Mouse (Mus musculus) heart, postnatal 14 days (tissue): ENCODE measurements around the gene Smg7. TPM values are rescaled to one million over a fixed set of nuclear protein-coding genes. Genes with fewer than 3 reads are reported as not detected.

Experiments used
- DNase-seq, 2 experiments: peaks; one replicate each; pipeline ENCODE4 v3.0.0; 2021 to 2022
- intact Hi-C: fragments of 180-260 bp; cut with DNase I; formaldehyde crosslinking; loops from one replicate; pipeline ENCODE4 v1.15.1; 2025
- total RNA-seq, 2 experiments: library from RNA; stranded (reverse); gene quantifications; 2 replicates each; pipeline ENCODE4 v1.2.3; 2021

Gene Smg7
- total RNA-seq, 2 experiments from 2014 or later, result 39.5 to 44.4 TPM

GRCm38 (mm10) chr1:152844634-152845033 is 57.8 kb downstream of the Smg7 start:
- intact Hi-C loops, result no loop called here
- DNase-seq, result no peak

- no peak for DNase-seq
- intact Hi-C loops, result no loop called here
These were observed 61.4 kb downstream of the Smg7 start for GRCm38 (mm10) chr1:152841057-152841456.

- intact Hi-C loops, result no loop called here
- no peak for DNase-seq
These were observed 62.1 kb downstream of the Smg7 start for GRCm38 (mm10) chr1:152840343-152840742.

- DNase-seq, result no peak
- intact Hi-C loops, result no loop called here
These were observed 63.6 kb downstream of the Smg7 start for GRCm38 (mm10) chr1:152838841-152839240.

- DNase-seq, result no peak
- intact Hi-C loops, result no loop called here
These were observed 64.3 kb downstream of the Smg7 start for GRCm38 (mm10) chr1:152838026-152838702.

GRCm38 (mm10) chr1:152835061-152835460 is 67.4 kb downstream of the Smg7 start:
- intact Hi-C loops, result no loop called here
- no peak for DNase-seq

GRCm38 (mm10) chr1:152832316-152832715 is 70.1 kb downstream of the Smg7 start:
- DNase-seq, result no peak
- intact Hi-C loops, result no loop called here

- DNase-seq, result no peak
- intact Hi-C loops, result no loop called here
These were observed 70.8 kb downstream of the Smg7 start for GRCm38 (mm10) chr1:152831619-152832018.

- intact Hi-C loops, result no loop called here
- no peak for DNase-seq
These were observed 71.4 kb downstream of the Smg7 start for GRCm38 (mm10) chr1:152831003-152831402.

GRCm38 (mm10) chr1:152830054-152830453 is 72.4 kb downstream of the Smg7 start:
- intact Hi-C loops, result no loop called here
- DNase-seq, result no peak

- DNase-seq, result no peak
- intact Hi-C loops, result no loop called here
These were observed 73.7 kb downstream of the Smg7 start for GRCm38 (mm10) chr1:152828637-152829355.

GRCm38 (mm10) chr1:152828168-152828567 is 74.3 kb downstream of the Smg7 start:
- no peak for DNase-seq
- intact Hi-C loops, result no loop called here

- intact Hi-C loops, result no loop called here
- DNase-seq, result no peak
These were observed 76.0 kb downstream of the Smg7 start for GRCm38 (mm10) chr1:152826446-152826845.

GRCm38 (mm10) chr1:152824206-152824605 is 78.2 kb downstream of the Smg7 start:
- no peak for DNase-seq
- intact Hi-C loops, result no loop called here

GRCm38 (mm10) chr1:152821746-152822145 is 80.7 kb downstream of the Smg7 start:
- no peak for DNase-seq
- intact Hi-C loops, result no loop called here

GRCm38 (mm10) chr1:152820911-152821695 is 81.3 kb downstream of the Smg7 start:
- DNase-seq, result no peak

GRCm38 (mm10) chr1:152819558-152819957 is 82.9 kb downstream of the Smg7 start:
- no peak for DNase-seq
- intact Hi-C loops, result no loop called here

More at GRCm38 (mm10) chr1:152820911-152821695, 81.3 kb downstream of the Smg7 start:
- intact Hi-C loops, result no loop called here

- DNase-seq, result peak; percentile 63 to 74
- intact Hi-C loops, result no loop called here
These were observed 84.7 kb downstream of the Smg7 start for GRCm38 (mm10) chr1:152817794-152818193.

GRCm38 (mm10) chr1:152817027-152817769 is 85.2 kb downstream of the Smg7 start:
- DNase-seq, result no peak
- intact Hi-C loops, result no loop called here

- intact Hi-C loops, result no loop called here
- peak; percentile 17 to 46 for DNase-seq
These were observed 87.2 kb downstream of the Smg7 start for GRCm38 (mm10) chr1:152815265-152815701.
